Mouse (Mus musculus): Measurements from ENCODE around the gene Pawr. TPM values are rescaled to one million over a fixed set of nuclear protein-coding genes. Genes with fewer than 3 reads are reported as not detected.

The Pawr gene
- total and polyA plus RNA-seq, 2 experiments from 2014 or later: 2.3 to 5.1 TPM

- Histone ChIP-seq H3K9ac (replicated peaks; ENCODE audit: low read length, poor library complexity, severe bottlenecking) (no peak overlapping the region), H3K36me3 (ENCODE audit: insufficient read depth, low read length) (no peaks in the 10 kb centered on the region), H3K4me1 (ENCODE audit: insufficient read depth, low read length) (no peaks in the 10 kb centered on the region), H3K27me3 (ENCODE audit: insufficient read depth, low read length) (no peaks in the 10 kb centered on the region), H3K9me3 (ENCODE audit: low read length) (no peaks in the 10 kb centered on the region), H3K27ac (ENCODE audit: low read depth, low read length) (no peak overlapping the region), H3K4me3 (ENCODE audit: low read depth, low read length) (no peak overlapping the region), H3K4me2 (ENCODE audit: low read depth, low read length, poor library complexity, severe bottlenecking) (no peak overlapping the region)
- DNase-seq (ENCODE audit: low spot score): no peak
- no peak for TF ChIP-seq CTCF (IDR thresholded peaks at IDR 0.05)
- 85% methylated on average over 8 of the region's 8 CpGs for WGBS
- ATAC-seq (ENCODE audit: low FRiP score): no peak
Measured at GRCm38 (mm10) chr10:108405076-108405475, 73.2 kb downstream of the Pawr start.

DNA sequence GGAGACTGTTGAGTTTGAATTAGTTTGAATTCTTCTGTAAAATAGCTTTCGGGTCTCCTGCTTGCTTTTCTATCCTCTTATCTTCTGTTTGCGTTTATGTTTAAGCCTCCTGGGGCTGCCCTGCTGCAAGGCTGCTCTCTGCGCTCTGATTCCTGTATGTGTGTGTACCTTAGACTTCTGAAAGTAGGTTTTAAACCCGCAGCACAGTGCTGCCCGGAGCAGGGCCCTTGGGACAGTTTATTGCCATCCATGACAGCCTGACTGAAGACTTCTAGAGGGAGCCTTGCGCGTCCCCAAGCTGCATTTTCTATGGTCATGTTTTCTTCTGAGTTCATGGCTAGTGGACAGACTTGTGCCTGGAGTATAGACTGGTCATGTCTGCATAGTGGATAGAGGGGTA is 74.0 kb downstream of the Pawr start:
- Histone ChIP-seq H3K9ac (replicated peaks; ENCODE audit: low read length, poor library complexity, severe bottlenecking) (no peak overlapping the region), H3K27ac (ENCODE audit: low read depth, low read length) (no peak overlapping the region), H3K36me3 (ENCODE audit: insufficient read depth, low read length) (no peaks in the 10 kb centered on the region), H3K27me3 (ENCODE audit: insufficient read depth, low read length) (no peaks in the 10 kb centered on the region), H3K4me2 (ENCODE audit: low read depth, low read length, poor library complexity, severe bottlenecking) (no peak overlapping the region), H3K4me1 (ENCODE audit: insufficient read depth, low read length) (no peaks in the 10 kb centered on the region), H3K9me3 (ENCODE audit: low read length) (no peaks in the 10 kb centered on the region), H3K4me3 (ENCODE audit: low read depth, low read length) (no peak overlapping the region)
- no peak for DNase-seq (ENCODE audit: low spot score)
- WGBS: 64% methylated on average over 7 of the region's 7 CpGs
- no peak for TF ChIP-seq CTCF (IDR thresholded peaks at IDR 0.05)
- ATAC-seq (ENCODE audit: low FRiP score): no peak

DNA sequence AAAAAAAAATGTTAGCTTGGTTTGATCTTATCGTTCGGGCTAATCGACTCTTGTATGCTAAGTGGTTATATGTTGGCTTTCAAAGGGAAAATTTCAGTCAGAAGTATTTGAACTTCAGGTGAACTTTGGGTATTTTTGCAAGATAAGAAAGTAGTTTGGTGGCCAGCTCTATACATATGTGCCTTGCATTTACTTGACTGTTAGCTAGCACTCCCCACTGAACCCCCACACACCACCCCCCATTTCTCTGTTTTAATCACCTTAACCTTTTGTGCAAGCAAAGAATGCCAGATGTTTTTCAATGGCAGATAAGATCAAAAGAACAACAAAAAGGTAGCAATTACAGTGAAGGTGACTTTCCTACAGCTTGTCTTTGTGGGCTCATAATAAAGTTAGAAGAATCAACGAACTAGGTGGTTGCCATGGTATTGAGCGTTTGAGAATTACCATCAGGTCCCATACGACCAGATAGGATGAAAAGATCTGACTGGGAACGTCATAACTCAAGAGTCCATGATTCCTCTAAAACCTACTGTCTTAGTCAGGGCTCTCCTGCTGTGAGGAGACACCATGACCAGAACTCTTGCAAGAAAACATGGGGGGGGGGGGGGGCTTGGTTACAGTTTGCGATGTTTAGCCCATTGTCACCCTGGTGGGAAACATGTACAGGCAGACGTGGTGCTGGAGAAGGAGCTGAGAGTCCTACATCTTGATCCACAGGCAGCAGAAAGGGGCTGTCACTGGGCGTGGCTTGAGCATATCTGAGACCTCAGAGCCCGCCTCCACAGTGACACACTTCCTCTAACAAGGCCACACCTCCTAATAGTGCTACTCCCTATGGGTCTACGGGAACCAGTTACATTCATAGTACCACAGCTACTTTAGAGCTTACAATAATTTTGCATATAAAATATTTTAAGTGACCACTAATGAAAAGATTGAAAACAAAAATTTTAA is 75.2 kb downstream of the Pawr start:
- Histone ChIP-seq H3K9ac (replicated peaks; ENCODE audit: low read length, poor library complexity, severe bottlenecking) (no peak overlapping the region), H3K4me3 (ENCODE audit: low read depth, low read length) (no peak overlapping the region), H3K36me3 (ENCODE audit: insufficient read depth, low read length) (no peaks in the 10 kb centered on the region), H3K4me1 (ENCODE audit: insufficient read depth, low read length) (no peaks in the 10 kb centered on the region), H3K27ac (ENCODE audit: low read depth, low read length) (no peak overlapping the region), H3K9me3 (ENCODE audit: low read length) (no peaks in the 10 kb centered on the region), H3K4me2 (ENCODE audit: low read depth, low read length, poor library complexity, severe bottlenecking) (no peak overlapping the region), H3K27me3 (ENCODE audit: insufficient read depth, low read length) (no peaks in the 10 kb centered on the region)
- TF ChIP-seq CTCF (IDR thresholded peaks at IDR 0.05): no peak
- WGBS: 91% methylated on average over 12 of the region's 12 CpGs
- ATAC-seq (ENCODE audit: low FRiP score) (no peak), DNase-seq (ENCODE audit: low spot score) (no peak)

DNA sequence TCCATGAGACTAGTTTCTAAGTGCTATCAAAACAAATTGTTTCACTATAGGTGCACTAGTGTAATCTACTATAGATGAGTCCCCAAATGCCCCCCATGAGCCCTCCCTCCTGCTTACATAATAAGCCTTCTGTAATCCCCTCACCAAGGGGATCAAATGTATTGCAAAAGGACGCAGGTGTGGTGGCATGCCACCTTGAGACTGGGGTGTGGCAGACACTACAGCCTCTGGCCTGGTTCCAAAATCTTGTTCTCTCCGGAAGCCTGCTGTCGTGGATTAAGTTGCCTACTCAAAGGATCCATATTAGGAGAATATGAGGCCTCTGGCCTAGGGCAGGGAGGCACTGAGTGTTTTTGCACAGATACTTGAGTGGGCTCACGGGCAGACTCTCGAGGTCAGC is 76.1 kb downstream of the Pawr start:
- H3K9me3 ChIP-seq (ENCODE audit: low read length): no peaks in the 10 kb centered on the region
- no peak for ATAC-seq (ENCODE audit: low FRiP score)
- H3K4me2 ChIP-seq (ENCODE audit: low read depth, low read length, poor library complexity, severe bottlenecking): no peak overlapping the region
- H3K4me3 ChIP-seq (ENCODE audit: low read depth, low read length): no peak overlapping the region
- no peak overlapping the region for H3K9ac ChIP-seq (replicated peaks; ENCODE audit: low read length, poor library complexity, severe bottlenecking)
- no peaks in the 10 kb centered on the region for H3K4me1 ChIP-seq (ENCODE audit: insufficient read depth, low read length)
- no peak for TF ChIP-seq CTCF (IDR thresholded peaks at IDR 0.05)
- no peak overlapping the region for H3K27ac ChIP-seq (ENCODE audit: low read depth, low read length)
- H3K36me3 ChIP-seq (ENCODE audit: insufficient read depth, low read length): no peaks in the 10 kb centered on the region
- H3K27me3 ChIP-seq (ENCODE audit: insufficient read depth, low read length): no peaks in the 10 kb centered on the region
- 61% methylated on average over 5 of the region's 5 CpGs for WGBS
- DNase-seq (ENCODE audit: low spot score): no peak

DNA sequence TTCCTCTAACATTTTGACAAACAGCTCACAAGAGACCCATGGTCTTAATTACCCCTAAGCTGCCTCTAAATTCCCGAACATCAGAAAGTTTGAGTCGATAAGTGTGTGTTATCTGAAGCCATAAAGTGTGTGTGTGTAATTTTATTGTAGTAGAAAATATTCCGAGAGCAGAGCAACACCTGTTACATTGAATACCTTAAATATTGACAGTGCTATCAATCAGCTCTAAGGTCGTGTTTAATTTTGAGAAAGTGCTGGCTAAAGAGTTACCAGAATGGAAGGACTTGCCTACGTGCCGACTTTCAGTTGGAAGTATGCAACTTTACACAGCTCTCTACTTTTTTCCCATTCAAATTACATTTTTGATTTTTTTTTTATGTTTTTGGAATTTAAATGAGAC is 76.5 kb downstream of the Pawr start:
- Histone ChIP-seq H3K36me3 (ENCODE audit: insufficient read depth, low read length) (no peaks in the 10 kb centered on the region), H3K27ac (ENCODE audit: low read depth, low read length) (no peak overlapping the region), H3K9me3 (ENCODE audit: low read length) (no peaks in the 10 kb centered on the region), H3K4me3 (ENCODE audit: low read depth, low read length) (no peak overlapping the region), H3K9ac (replicated peaks; ENCODE audit: low read length, poor library complexity, severe bottlenecking) (no peak overlapping the region), H3K27me3 (ENCODE audit: insufficient read depth, low read length) (no peaks in the 10 kb centered on the region), H3K4me1 (ENCODE audit: insufficient read depth, low read length) (no peaks in the 10 kb centered on the region), H3K4me2 (ENCODE audit: low read depth, low read length, poor library complexity, severe bottlenecking) (no peak overlapping the region)
- ATAC-seq (ENCODE audit: low FRiP score) (no peak), DNase-seq (ENCODE audit: low spot score) (no peak)
- WGBS: 91% methylated on average over 6 of the region's 6 CpGs
- TF ChIP-seq CTCF (IDR thresholded peaks at IDR 0.05): no peak

DNA sequence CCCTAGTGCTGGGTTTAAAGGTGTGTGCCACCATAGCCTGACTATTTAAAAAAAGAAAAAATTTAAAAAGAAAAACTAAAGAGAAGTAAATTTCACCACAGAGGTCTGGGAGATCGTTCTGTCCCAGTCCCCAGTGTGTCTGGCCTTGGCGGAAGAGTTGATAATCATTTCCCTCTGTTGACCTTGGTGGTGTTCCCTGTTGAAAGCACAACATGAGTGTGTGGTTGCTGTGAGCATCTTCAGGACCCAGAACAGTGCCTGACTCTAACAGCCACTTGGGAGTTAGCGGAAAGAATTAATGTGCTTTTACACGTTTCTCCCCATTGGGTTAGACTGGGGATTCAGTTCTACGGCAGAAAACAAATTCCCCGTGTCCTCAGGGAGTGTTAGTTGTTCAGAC is 77.1 kb downstream of the Pawr start:
- Histone ChIP-seq H3K27me3 (ENCODE audit: insufficient read depth, low read length) (no peaks in the 10 kb centered on the region), H3K9me3 (ENCODE audit: low read length) (no peaks in the 10 kb centered on the region), H3K4me2 (ENCODE audit: low read depth, low read length, poor library complexity, severe bottlenecking) (no peak overlapping the region), H3K36me3 (ENCODE audit: insufficient read depth, low read length) (no peaks in the 10 kb centered on the region), H3K4me3 (ENCODE audit: low read depth, low read length) (no peak overlapping the region), H3K27ac (ENCODE audit: low read depth, low read length) (no peak overlapping the region), H3K9ac (replicated peaks; ENCODE audit: low read length, poor library complexity, severe bottlenecking) (no peak overlapping the region), H3K4me1 (ENCODE audit: insufficient read depth, low read length) (no peaks in the 10 kb centered on the region)
- WGBS: 77% methylated on average over 6 of the region's 6 CpGs
- TF ChIP-seq CTCF (IDR thresholded peaks at IDR 0.05): no peak
- ATAC-seq (ENCODE audit: low FRiP score): no peak
- DNase-seq (ENCODE audit: low spot score): no peak

Data from midbrain, postnatal 0 days (tissue).